Mouse (Mus musculus) small intestine, adult 2 months (tissue): ENCODE results near the gene Srgap2.

Experiments
- CTCF ChIP-seq: fragments of 200-500 bp; IDR thresholded peaks from 2 replicates; pipeline ENCODE4 v1.5.1; 2012; ENCODE audit warnings: low read depth, mild to moderate bottlenecking, control low read depth, inconsistent platforms, low read length, moderate library complexity, mixed read lengths; ENCODE audit not compliant: insufficient replicate concordance, insufficient read length; ENCODE audit errors: extremely low read depth
- POLR2A ChIP-seq: fragments of 200-500 bp; IDR thresholded peaks from 2 replicates; pipeline ENCODE4 v1.6.1; 2012; ENCODE audit warnings: low read depth, mild to moderate bottlenecking, control low read depth, inconsistent platforms, low read length, moderate library complexity

DNA sequence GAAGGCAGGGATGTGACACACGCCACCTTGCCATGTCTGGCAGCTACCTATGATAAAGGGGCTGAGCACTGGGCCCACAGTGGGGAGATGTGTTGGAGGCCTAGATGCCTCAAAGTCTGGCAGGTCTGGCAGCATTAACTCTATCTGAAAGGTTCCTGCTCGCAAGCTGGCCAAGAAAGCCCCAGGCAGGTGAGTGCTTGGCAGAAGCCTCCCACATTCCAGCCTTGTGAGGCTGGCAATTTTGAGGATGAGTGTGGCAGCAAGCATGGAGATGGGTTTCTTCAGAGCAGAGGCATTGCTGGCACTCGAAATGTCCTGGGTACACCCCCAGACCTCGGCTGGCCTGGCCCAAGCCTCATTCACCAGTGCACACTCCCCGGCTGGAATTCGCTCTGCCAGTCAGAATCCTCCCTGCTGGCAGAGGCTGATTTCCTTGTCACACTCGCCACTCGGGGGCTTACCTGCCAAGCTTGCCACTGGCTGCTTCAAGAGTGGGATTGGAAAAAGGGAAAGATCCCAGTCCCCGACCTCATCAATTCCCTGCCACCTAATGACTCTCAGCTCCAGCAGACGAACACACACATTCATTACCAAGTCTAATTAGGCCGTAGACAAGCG is 287.5 kb downstream of the Srgap2 start:
- no peak for TF ChIP-seq CTCF
- no peak for TF ChIP-seq POLR2A
